Comparison of ENCODE assay signal across 8 mouse cellular contexts in the genomic region with DNA sequence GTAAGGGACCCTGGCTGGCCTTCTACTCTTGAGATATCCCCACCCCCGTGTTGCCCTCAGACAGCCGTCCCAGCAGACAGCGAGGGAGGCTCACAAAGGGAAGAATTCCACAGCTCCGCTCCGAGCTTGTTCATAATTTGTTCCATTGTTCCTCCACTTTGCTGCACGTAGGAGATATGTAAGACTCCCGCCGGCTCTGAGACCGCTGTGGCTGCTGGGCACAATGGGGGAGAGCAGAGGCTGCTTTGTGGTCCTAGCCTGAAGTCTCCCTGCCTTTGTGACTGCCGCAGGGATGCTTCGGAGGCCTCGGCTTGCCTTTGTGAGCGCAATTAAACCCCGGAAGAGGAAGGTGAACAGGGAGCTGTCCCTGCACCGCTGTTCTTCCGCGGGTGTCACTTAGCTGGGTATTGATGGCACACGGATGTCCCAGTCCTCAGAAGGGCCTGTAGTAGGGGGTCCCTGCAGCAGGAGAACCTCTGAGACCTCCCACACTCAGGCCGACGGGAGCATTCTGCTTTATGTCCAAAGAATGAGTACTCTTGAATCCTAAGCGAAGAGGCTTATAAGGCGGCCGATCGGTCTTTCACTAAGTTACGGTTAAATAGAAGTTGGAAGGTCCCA.
A peak's percentile ranks its signal among the peaks of the same experiment; 100 is the strongest.
DNase-seq lines count a peak whose midpoint lies in the region; ATAC-seq and TF ChIP-seq lines count a peak whose summit lies in the region.
"Had no signal": no experiment of that assay in that cellular context is flagged by ENCODE, and none has a peak within 500 bp of the region (broad histone marks: within the 10 kb centered on the region; RNA-seq: fewer than 3 reads in every experiment).

No protein-coding gene starts in this region.

- WGBS in forebrain, postnatal 0 days = 14% methylated on average over 25 of the region's 25 CpGs
- WGBS in midbrain, embryonic 11.5 days = 13% methylated on average over 25 of the region's 25 CpGs

- no peaks in the 10 kb centered on the region for H3K36me3 ChIP-seq in E14TG2a.4 (ENCODE audit: insufficient read depth, low read length)
- no peaks in the 10 kb centered on the region for H3K36me3 ChIP-seq in forebrain, postnatal 0 days (ENCODE audit: insufficient read depth)
- H3K36me3 ChIP-seq in midbrain, embryonic 11.5 days (ENCODE audit: control insufficient read depth, insufficient read depth, low read length) = no peaks in the 10 kb centered on the region

- peaks cover 31% of the 10 kb centered on the region for H3K27me3 ChIP-seq in E14TG2a.4 (ENCODE audit: insufficient read depth, low read length)
- no peaks in the 10 kb centered on the region; the same call in none of the 2 replicates for H3K27me3 ChIP-seq in forebrain, postnatal 0 days (ENCODE audit: insufficient read depth, low read length)
- peaks cover 3% of the 10 kb centered on the region; the same call in 1 of the 2 replicates for H3K27me3 ChIP-seq in midbrain, embryonic 11.5 days (ENCODE audit: control insufficient read depth, insufficient read depth, low read length)

- no peak for TF ChIP-seq CTCF in E14TG2a.4 (conservative IDR thresholded peaks at IDR 0.05; ENCODE audit: low read length)
- TF ChIP-seq CTCF in forebrain, postnatal 0 days (IDR thresholded peaks at IDR 0.05; ENCODE audit: low read depth) = no peak

- no peaks in the 10 kb centered on the region for H3K9me3 ChIP-seq in E14TG2a.4 (ENCODE audit: low read length)
- no peaks in the 10 kb centered on the region for H3K9me3 ChIP-seq in forebrain, postnatal 0 days (ENCODE audit: low read length)
- no peaks in the 10 kb centered on the region for H3K9me3 ChIP-seq in midbrain, embryonic 11.5 days (ENCODE audit: control insufficient read depth, low read length)

- H3K4me1 ChIP-seq in E14TG2a.4 (replicated peaks; ENCODE audit: low read depth, low read length) = peaks cover 22% of the 10 kb centered on the region
- H3K4me1 ChIP-seq in forebrain, postnatal 0 days (ENCODE audit: insufficient read depth) = peaks cover 7% of the 10 kb centered on the region; the same call in 1 of the 2 replicates
- peaks cover 21% of the 10 kb centered on the region for H3K4me1 ChIP-seq in midbrain, embryonic 11.5 days (ENCODE audit: control insufficient read depth, insufficient read depth, low read length)

- no peak overlapping the region for H3K27ac ChIP-seq in forebrain, postnatal 0 days (ENCODE audit: low read depth, low read length)
- peak overlapping the region; percentile 22; the same call in 1 of the 2 replicates for H3K27ac ChIP-seq in midbrain, embryonic 11.5 days (ENCODE audit: low read depth, low read length)

- 0 out of 2 replicates have a peak, but pooled peaks have one; percentile 18 for ATAC-seq in forebrain, postnatal 0 days
- ATAC-seq in midbrain, embryonic 11.5 days (ENCODE audit: low FRiP score) = peak; percentile 70

- peak overlapping the region; percentile 43 for H3K4me2 ChIP-seq in forebrain, postnatal 0 days (ENCODE audit: low read depth)
- H3K4me2 ChIP-seq in midbrain, embryonic 11.5 days = peak overlapping the region; percentile 34

- peak overlapping the region; percentile 17; the same call in 1 of the 2 replicates for H3K4me3 ChIP-seq in E14TG2a.4 (replicated peaks; ENCODE audit: low read length)
- peak overlapping the region; percentile 16 for H3K4me3 ChIP-seq in forebrain, postnatal 0 days (ENCODE audit: low read depth, low read length)
- peak overlapping the region; percentile 6; the same call in 1 of the 2 replicates for H3K4me3 ChIP-seq in midbrain, embryonic 11.5 days (ENCODE audit: low read depth, low read length)
- H3K4me3 ChIP-seq: myocyte had no signal

- H3K9ac ChIP-seq in forebrain, postnatal 0 days = peak overlapping the region; percentile 22; the same call in 1 of the 2 replicates
- H3K9ac ChIP-seq in midbrain, embryonic 11.5 days (ENCODE audit: low read length) = peak overlapping the region; percentile 60

- peak; percentile 85 for DNase-seq in Muller cell, postnatal 12 days (ENCODE audit: inconsistent ontology term)
- peak; percentile 42 for DNase-seq in forebrain, postnatal 0 days
- DNase-seq in midbrain, embryonic 11.5 days (ENCODE audit: low spot score, missing footprints) = peak; percentile 96
- DNase-seq in thymus, postnatal 14 days = no peak
- no peak for DNase-seq in thymus, postnatal 0 days (ENCODE audit: low spot score)
- no peak for DNase-seq in adrenal gland, postnatal 4 days (ENCODE audit: low spot score in 2 of 2)

Comparison
In these comparisons a context has a peak if more than half of its experiments do, and no peak if none do; other contexts are left out.
1. DNase-seq: peak in Muller cell, postnatal 12 days (single experiment), forebrain, postnatal 0 days (single experiment) and midbrain, embryonic 11.5 days (single experiment); none in thymus, postnatal 14 days (single experiment), thymus, postnatal 0 days (single experiment) and adrenal gland, postnatal 4 days (0 of 2).
2. Peak in every context shown above with its lines, with median percentiles within 50 percentile points of each other: H3K4me3 ChIP-seq.